Mouse (Mus musculus): Measurements from ENCODE around the gene Amigo2.

GRCm38 (mm10) chr15:97249322-97249721 is 2.2 kb upstream of the Amigo2 start:
- TF ChIP-seq CTCF (IDR thresholded peaks at IDR 0.05; ENCODE audit: borderline replicate concordance, insufficient read depth, low read length): no peak
- no peak for TF ChIP-seq POLR2A (IDR thresholded peaks at IDR 0.05; ENCODE audit: low read depth, low read length)
